Mouse (Mus musculus) ES-Bruce4 (cell line): ENCODE measurements around the gene Chst2.

Experiments used
- CTCF ChIP-seq: IDR thresholded peaks from one replicate; pipeline ENCODE4 v1.8.1; 2011; ENCODE audit warnings: low read depth, low read length
- EP300 ChIP-seq: IDR thresholded peaks from 2 replicates; pipeline ENCODE4 v1.6.1; 2011; ENCODE audit warnings: low read depth, low read length; ENCODE audit not compliant: insufficient read depth

DNA sequence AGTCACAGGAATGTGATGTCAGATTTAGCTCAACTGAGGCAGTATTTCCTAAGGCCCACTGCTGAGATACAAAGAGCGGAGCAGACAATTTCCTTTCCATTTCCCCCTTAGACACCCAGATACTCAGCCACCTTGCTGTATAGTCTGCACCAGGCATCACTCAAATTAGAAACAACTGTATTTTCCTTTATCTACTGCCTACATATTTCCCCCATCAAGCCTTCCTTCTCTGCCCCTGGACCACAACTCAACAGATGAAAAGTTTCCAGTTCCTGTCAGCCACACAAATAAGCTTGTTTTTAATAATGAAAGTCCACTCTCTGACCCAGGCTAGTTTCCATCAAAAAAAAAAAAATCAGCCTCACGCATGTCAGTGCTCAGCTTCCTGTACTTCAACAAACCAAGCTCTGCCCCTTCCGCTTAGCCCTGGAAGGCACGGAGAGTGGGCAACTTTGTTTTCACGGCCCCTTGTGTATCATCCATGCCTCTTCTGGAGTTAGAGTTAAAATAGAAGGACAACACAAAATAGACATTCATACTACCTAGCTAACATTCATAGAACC lies 52.6 kb downstream of the Chst2 start:
- TF ChIP-seq EP300 (no peak), CTCF (no peak)
